Comparison of ENCODE assay signal across 10 mouse cellular contexts in genomic region chr11:54004221-54004620, GRCm38 (mm10). TPM values are rescaled to one million over a fixed set of nuclear protein-coding genes. Genes with fewer than 3 reads are reported as not detected.
A peak's percentile ranks its signal among the peaks of the same experiment; 100 is the strongest.
DNase-seq lines count a peak whose midpoint lies in the region; TF ChIP-seq lines count a peak whose summit lies in the region.
"Had no signal": no experiment of that assay in that cellular context is flagged by ENCODE, and none has a peak within 500 bp of the region (broad histone marks: within the 10 kb centered on the region; RNA-seq: fewer than 3 reads in every experiment).

No protein-coding gene starts in this region.

- intact Hi-C loops in left cerebral cortex, postnatal 25 days (cut with DNase I) = no loop called here

- H3K36me3 ChIP-seq in liver, adult 2 months (ENCODE audit: control insufficient read depth, insufficient read depth, low read length) = no peaks in the 10 kb centered on the region

- H3K27me3 ChIP-seq in liver, adult 2 months (ENCODE audit: control insufficient read depth, insufficient read depth, low read length) = no peaks in the 10 kb centered on the region

- DNase-seq in liver, adult 2 months (ENCODE audit: extremely low read depth, low read depth, low spot score) = peak; percentile 98
- no peak for DNase-seq in liver
- DNase-seq in fibroblast of lung, adult 2 months (ENCODE audit: low read depth) = peak; percentile 59
- DNase-seq in kidney, postnatal 4 days = peak; percentile 36 to 63
- DNase-seq in skeletal muscle tissue, adult 2 months (ENCODE audit: low read depth, low spot score) = peak; percentile 48
- DNase-seq in thymus, adult 18-20 months = no peak
- DNase-seq in left cerebral cortex, postnatal 25 days (ENCODE audit: low spot score in 2 of 2) = no peak
- DNase-seq: right cerebral cortex, postnatal 14 days; thymus, postnatal 25 days had no signal

- no peak overlapping the region for H3K9ac ChIP-seq in liver, adult 2 months (ENCODE audit: low read depth, low read length)

- WGBS in liver, adult 2 months = 28% methylated on average over 9 of the region's 9 CpGs

- no peaks in the 10 kb centered on the region for H3K79me2 ChIP-seq in liver, adult 2 months (ENCODE audit: control insufficient read depth, insufficient read depth, low read length)

- H3K4me3 ChIP-seq in liver, adult 2 months (ENCODE audit: insufficient read depth, low read depth, low read length) = no peak overlapping the region

- TF ChIP-seq CTCF in liver, adult 2 months (IDR thresholded peaks at IDR 0.05; ENCODE audit: low read depth, low read length) = no peak

- no peak overlapping the region for H3K27ac ChIP-seq in liver, adult 2 months (replicated peaks; ENCODE audit: insufficient read depth, low read depth, low read length)
- H3K27ac ChIP-seq: hindbrain, postnatal 0 days had no signal

- no peak for TF ChIP-seq POLR2A in liver, adult 2 months (IDR thresholded peaks at IDR 0.05; ENCODE audit: extremely low read depth, insufficient read depth, low read length)

- peaks cover 19% of the 10 kb centered on the region for H3K4me1 ChIP-seq in liver, adult 2 months (ENCODE audit: control insufficient read depth, insufficient read depth, low read length)

RNA-seq across cellular contexts. Expression of gene Slc22a4, which starts 23.7 kb away (rescaled TPM):
- 2.0 and 3.8 TPM in 2 replicates for total RNA-seq in liver, adult 2 months (2014; rRNA removed)
- polyA plus RNA-seq in liver, adult 2 months (2012; rRNA removed) = 1.7 and 2.4 TPM in 2 replicates
- total RNA-seq in left cerebral cortex, postnatal 25 days (2021) = 1 to 10 TPM; 5.2 to 5.7 TPM

RNA-seq across cellular contexts. Expression of gene Slc22a21, which starts 24.1 kb away (rescaled TPM):
- total RNA-seq in liver, adult 2 months (2014; rRNA removed) = 0.55 and 0.87 TPM in 2 replicates
- polyA plus RNA-seq in liver, adult 2 months (2012; rRNA removed) = 0.34 and 0.35 TPM in 2 replicates
- 1 to 10 TPM; 1.4 to 2.0 TPM for total RNA-seq in left cerebral cortex, postnatal 25 days (2021)

Comparison
In these comparisons a context has a peak if more than half of its experiments do, and no peak if none do; other contexts are left out.
1. DNase-seq: peak in liver, adult 2 months (single experiment), fibroblast of lung, adult 2 months (single experiment), kidney, postnatal 4 days (2 of 2) and skeletal muscle tissue, adult 2 months (single experiment); none in liver (single experiment), thymus, adult 18-20 months (0 of 2) and left cerebral cortex, postnatal 25 days (0 of 2).